Mouse (Mus musculus) urinary bladder, adult 2 months (tissue): ENCODE results near the gene Smim1. TPM values are rescaled to one million over a fixed set of nuclear protein-coding genes. Genes with fewer than 3 reads are reported as not detected.

Experiments used
- DNase-seq: peaks from one replicate; pipeline ENCODE4 v3.0.0; 2022; ENCODE audit warnings: low spot score
- polyA plus RNA-seq: library from polyadenylated mRNA; depleted of rRNA; stranded (reverse); fragments of >200 nt; gene quantifications from 2 replicates; pipeline ENCODE4 v1.2.3, GENCODE M21; 2012; rRNA removed

Gene Smim1
- polyA plus RNA-seq, 1 experiment = 46.9 TPM

GRCm38 (mm10) chr4:154021432-154021831 is 4.6 kb downstream of the Smim1 start:
- no peak for DNase-seq

GRCm38 (mm10) chr4:154019571-154019970 is 6.5 kb downstream of the Smim1 start:
- DNase-seq = no peak

GRCm38 (mm10) chr4:154015476-154015875 is 10.6 kb downstream of the Smim1 start:
- no peak for DNase-seq

DNA sequence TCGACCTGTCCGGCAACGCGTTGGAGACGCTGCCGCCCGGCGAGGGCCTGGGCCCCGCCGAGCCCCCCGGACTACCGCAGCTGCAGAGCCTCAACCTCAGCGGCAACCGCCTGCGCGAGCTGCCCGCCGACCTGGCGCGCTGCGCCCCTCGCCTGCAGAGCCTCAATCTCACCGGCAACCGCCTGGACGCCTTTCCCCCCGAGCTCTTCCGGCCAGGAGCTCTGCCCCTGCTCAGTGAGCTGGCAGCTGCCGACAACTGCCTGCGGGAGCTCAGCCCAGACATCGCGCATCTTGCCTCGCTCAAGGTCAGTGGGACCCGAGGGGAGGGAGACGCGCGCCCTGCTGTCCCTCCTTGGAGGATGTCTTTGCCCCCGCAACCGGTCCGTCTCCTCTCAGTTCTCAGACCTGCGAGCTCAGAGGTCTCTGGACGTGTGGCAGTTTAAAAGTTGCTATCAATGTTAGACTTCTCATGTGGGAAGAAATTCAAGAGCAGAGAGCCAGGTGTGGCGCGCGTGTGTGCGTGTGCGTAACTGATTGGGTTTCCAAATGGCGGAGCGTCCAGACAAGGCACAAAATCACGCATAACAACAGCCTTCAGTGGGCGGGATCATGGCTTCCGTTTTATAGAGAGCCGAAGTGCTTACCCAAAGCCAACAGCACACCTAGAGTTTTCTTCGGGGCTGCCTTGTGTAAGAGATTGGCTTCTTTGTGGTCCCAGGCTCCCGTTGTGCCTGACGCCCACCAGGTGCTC is 13.7 kb downstream of the Smim1 start:
- no peak for DNase-seq

- peak; percentile 65 for DNase-seq
These were observed 14.4 kb downstream of the Smim1 start, which contains the start of gene Lrrc47 for GRCm38 (mm10) chr4:154011646-154012089. Lrrc47 (plus strand) TSS chr4:154011731.

- DNase-seq = no peak
These were observed 15.0 kb downstream of the Smim1 start for GRCm38 (mm10) chr4:154010907-154011645.

DNA sequence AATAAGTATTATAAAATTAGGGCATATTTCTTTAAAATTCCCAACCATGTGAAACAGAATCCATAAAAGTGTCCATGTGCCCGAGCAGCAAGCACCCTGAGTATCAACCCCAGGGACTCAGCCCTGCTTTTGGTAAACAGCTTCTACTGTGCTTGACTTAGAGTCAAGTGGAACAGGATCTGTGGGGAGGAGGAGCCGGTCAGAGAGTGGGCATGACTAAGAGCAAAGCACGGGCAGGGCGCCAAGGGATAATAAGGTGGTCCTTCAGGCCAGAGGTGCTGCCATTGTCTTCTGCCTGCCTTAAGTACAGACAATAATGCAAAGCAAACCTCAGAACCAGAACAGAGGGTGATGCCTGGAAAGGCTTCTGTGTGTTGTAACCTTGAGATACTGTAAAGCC is 18.3 kb downstream of the Smim1 start:
- DNase-seq = no peak

- no peak for DNase-seq
These were observed 19.8 kb downstream of the Smim1 start for GRCm38 (mm10) chr4:154006264-154006663.

GRCm38 (mm10) chr4:154005488-154005887 is 20.5 kb downstream of the Smim1 start:
- DNase-seq = no peak

DNA sequence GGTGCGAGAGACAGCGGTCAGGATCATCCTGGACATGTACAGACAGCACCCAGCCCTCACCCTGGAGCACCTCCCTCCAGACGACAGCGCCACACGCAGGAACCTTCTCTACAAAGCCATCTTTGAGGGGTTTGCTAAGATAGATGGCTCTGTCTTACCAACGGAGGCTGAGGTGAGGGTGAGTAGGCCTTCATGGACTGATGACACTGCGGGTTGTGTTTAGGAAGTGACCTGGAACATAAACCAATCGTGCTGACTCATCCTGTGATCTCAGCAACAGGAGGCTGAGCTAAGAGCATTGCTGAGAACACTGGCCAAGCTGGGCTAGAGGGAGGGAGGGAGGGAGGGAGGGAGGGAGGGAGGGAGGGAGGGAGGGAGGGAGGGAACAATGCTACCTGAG is 32.5 kb downstream of the Smim1 start:
- DNase-seq = no peak

DNA sequence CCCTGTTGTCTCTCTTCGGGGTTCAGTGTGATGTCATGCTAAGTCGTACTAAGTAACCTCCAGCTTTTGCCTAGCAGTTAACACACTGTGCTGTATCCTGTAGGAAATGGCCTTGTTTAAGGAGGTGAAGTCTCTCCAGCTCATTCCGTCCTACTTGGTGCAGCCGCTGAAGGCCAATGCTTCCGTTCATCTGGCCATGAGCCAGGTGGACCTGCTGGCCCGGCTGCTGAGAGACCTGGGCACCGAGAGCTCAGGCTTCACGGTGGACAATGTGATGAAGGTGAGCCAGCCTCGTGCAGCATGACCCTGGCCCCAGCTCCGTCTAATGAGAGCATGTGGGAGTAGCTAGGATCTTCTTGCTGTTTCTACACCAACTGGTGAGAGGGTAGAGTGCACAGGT is 33.3 kb downstream of the Smim1 start:
- no peak for DNase-seq

DNA sequence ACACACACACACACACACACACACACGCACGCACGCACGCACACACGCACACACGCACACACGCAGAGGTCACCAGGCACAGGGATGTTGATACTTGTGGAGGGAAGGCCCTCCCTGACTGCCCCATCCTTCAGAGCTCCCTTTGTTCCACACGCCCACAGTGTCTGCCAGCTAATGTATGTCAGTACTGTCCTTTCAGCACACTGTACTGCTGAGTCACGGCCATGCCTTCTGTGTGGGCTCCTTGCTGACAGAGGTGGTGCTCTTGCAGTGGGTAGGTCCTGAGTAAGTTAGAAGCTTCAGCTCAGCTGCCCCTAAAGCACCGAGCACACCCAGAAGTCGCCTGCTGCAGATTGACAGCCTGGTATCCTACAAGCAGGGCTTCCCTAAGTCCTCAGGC is 45.6 kb downstream of the Smim1 start:
- no peak for DNase-seq

GRCm38 (mm10) chr4:153979243-153979642 is 46.8 kb downstream of the Smim1 start:
- DNase-seq = no peak

DNA sequence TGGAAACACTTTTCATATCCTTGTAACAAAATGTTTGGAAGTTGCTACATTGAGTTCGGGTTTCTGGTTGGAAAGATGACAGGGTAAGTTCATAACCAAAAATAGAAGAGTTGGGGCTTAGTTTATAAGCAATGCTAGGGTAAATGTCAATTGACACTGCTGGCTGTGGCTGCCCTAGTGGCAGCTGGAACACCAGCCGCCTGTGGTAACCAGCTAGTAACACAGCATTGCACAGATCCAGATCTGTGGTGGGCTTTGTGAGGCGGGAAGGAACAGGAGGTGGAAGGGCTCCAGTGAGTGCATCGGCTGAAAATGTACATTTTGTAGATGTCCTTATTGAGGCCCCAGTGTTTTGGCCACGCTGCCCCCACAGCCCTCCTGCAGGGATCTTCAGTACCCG is 50.3 kb downstream of the Smim1 start:
- no peak for DNase-seq

DNA sequence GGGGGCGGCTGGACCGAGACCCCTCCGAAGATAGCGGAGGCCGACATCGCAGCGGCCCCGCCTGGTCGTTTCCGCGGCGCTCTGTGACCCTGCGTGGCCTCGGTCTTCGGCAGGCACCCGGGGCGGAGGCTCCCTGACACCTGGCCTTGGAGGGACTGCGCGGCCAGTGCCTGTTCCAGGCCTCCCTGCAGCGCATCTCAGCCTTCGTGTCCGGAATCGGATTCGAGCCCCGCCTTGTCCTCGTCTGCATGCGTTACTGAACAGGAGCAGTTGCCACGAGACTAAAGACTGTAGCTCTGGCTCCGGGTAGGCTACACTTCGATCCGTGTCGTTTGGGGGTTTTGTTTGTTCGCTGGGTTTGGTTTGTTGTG is 50.8 kb downstream of the Smim1 start:
- no peak for DNase-seq

DNA sequence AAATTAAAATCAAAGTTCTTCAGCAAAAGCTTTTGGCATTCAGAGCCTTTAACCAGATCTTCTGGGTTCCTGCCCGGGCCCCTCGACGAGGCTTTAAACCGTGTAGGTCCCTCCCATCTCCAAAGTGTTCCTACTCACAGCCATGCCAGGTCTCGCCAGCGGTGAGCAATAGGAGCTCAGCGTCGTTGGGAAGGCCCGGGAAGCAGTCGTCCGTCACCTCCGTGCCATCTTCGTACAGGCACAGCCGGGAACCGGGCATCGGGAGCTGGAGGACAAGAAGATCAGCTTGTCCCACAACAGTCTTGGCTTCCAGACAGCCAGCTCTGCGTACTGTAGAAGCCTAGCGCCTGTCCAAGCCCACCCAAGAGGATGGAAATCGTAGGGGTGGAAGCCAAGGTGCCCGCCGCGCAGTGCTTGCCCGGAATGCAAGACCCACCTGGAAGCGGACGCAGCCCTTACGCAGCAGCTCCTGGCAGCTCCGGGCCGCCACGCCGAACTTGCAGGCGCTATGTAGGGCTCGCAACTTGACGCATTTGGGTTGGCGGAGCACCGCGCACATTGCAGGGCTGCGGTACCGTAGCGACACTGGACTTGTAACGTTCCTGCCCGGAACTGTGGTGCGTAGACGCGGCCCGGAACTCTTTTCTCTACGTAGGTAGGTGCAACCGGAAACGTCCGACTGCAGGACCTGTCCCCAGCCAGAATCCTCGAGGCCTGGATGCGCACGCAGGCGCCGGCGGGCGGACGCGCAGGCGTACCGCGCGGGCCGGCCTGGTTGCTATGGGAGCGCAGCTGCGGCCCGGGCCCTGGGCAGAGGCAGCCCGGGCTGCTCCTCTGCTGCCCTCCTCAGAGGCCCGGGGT is 51.4 kb downstream of the Smim1 start, which contains the start of the genes Dffb and Cep104:
Dffb (minus strand) TSS at position 696 of the 861 bp plus-strand sequence.
Cep104 (plus strand) TSS at position 764 of the 861 bp plus-strand sequence.
- DNase-seq = peak; percentile 90

Other genes starting within 250 kb of the Smim1 start
- gene A430005L14Rik, start 69.0 kb downstream of the Smim1 start, polyA plus RNA-seq = 31.4 and 40.4 TPM in 2 replicates
- 10.5 and 14.1 TPM in 2 replicates for gene Dffb, start 51.1 kb downstream of the Smim1 start, polyA plus RNA-seq
- 9.9 and 14.0 TPM in 2 replicates for gene Cep104, start 51.0 kb downstream of the Smim1 start, polyA plus RNA-seq
- gene Lrrc47, start 14.5 kb downstream of the Smim1 start, polyA plus RNA-seq = 26.7 and 28.7 TPM in 2 replicates
- not detected in 2 replicates for gene Ccdc27, start 16.4 kb upstream of the Smim1 start, polyA plus RNA-seq
- gene Trp73, start 114.0 kb upstream of the Smim1 start, polyA plus RNA-seq = 0.03 TPM in 1 of 2 replicates, not detected in the other
- gene Wrap73, start 116.1 kb upstream of the Smim1 start, polyA plus RNA-seq = 12.1 and 13.2 TPM in 2 replicates
- 164 and 166 TPM in 2 replicates for gene Tprgl, start 134.4 kb upstream of the Smim1 start, polyA plus RNA-seq
- 7.6 and 11.1 TPM in 2 replicates for gene Megf6, start 144.5 kb upstream of the Smim1 start, polyA plus RNA-seq